Mouse (Mus musculus): ENCODE data around the gene Cxcl13. TPM values are rescaled to one million over a fixed set of nuclear protein-coding genes. Genes with fewer than 3 reads are reported as not detected.

Cxcl13 gene
- total RNA-seq, 4 experiments from 2014 or later, result 1.4 to 2.1 (median 1.5) TPM

GRCm38 (mm10) chr5:95983797-95984486 lies 27.2 kb downstream of the Cxcl13 start:
- no peak for DNase-seq (ENCODE audit: low spot score)

GRCm38 (mm10) chr5:95991339-95992292 lies 34.9 kb downstream of the Cxcl13 start:
- no peak for DNase-seq (ENCODE audit: low spot score)

GRCm38 (mm10) chr5:95997276-95997675 lies 40.5 kb downstream of the Cxcl13 start:
- DNase-seq (ENCODE audit: low spot score), result no peak

- DNase-seq (ENCODE audit: low spot score), result no peak
These were observed 46.6 kb downstream of the Cxcl13 start for GRCm38 (mm10) chr5:96003348-96003747.

- DNase-seq (ENCODE audit: low spot score), result no peak
These were observed 51.6 kb downstream of the Cxcl13 start for GRCm38 (mm10) chr5:96008274-96008842.

GRCm38 (mm10) chr5:96009076-96009475 lies 52.3 kb downstream of the Cxcl13 start:
- DNase-seq (ENCODE audit: low spot score), result no peak

Other genes starting within 250 kb of the Cxcl13 start
- not detected for gene Gm7978, start 220.8 kb upstream of the Cxcl13 start, total RNA-seq (2022)
- not detected for gene Gm7982, start 214.9 kb upstream of the Cxcl13 start, total RNA-seq (2022)
- gene E330014E10Rik, start 181.0 kb upstream of the Cxcl13 start, total RNA-seq (2022), result not detected
- gene Cnot6l, start 207.2 kb downstream of the Cxcl13 start, total RNA-seq (2022), result 10 to 100 TPM; 47.5 to 56.6 (median 55.9) TPM

All from heart, adult 8-10 months (tissue).